Mouse (Mus musculus): ENCODE data around the gene Adamts12. TPM values are rescaled to one million over a fixed set of nuclear protein-coding genes. Genes with fewer than 3 reads are reported as not detected.

Gene Adamts12
- total and polyA plus RNA-seq, 3 experiments: not detected

GRCm38 (mm10) chr15:11042828-11043227, 21.8 kb upstream of the Adamts12 start:
- H3K4me3 ChIP-seq (ENCODE audit: control insufficient read depth in 1 of 2, insufficient read depth in 1 of 2, low read depth in 2 of 2, low read length in 2 of 2): no peak overlapping the region
- no peaks in the 10 kb centered on the region for H3K27me3 ChIP-seq (ENCODE audit: control insufficient read depth in 1 of 2, insufficient read depth in 2 of 2, low read length in 2 of 2)
- no peaks in the 10 kb centered on the region for H3K36me3 ChIP-seq (ENCODE audit: control insufficient read depth in 1 of 2, insufficient read depth in 2 of 2, low read length in 2 of 2)
- no peak for DNase-seq (ENCODE audit: low read depth, low spot score)
- no peak overlapping the region for H3K9ac ChIP-seq (ENCODE audit: control insufficient read depth, low read depth, low read length, poor library complexity, severe bottlenecking)
- TF ChIP-seq ZC3H11A (IDR thresholded peaks at IDR 0.05; ENCODE audit: low read depth, low read length) (no peak), RAD21 (IDR thresholded peaks at IDR 0.05; ENCODE audit: low read depth, low read length) (no peak), UBTF (IDR thresholded peaks at IDR 0.05; ENCODE audit: borderline replicate concordance, insufficient read depth, low read depth, low read length) (no peak), MXI1 (IDR thresholded peaks at IDR 0.05; ENCODE audit: low read depth, low read length) (no peak), TBP (IDR thresholded peaks at IDR 0.05; ENCODE audit: low read depth, low read length) (no peak), ZNF384 (IDR thresholded peaks at IDR 0.05; ENCODE audit: low read depth, low read length) (no peak)
- no peaks in the 10 kb centered on the region for H3K4me1 ChIP-seq (ENCODE audit: control insufficient read depth in 1 of 2, insufficient read depth in 2 of 2, low read length in 2 of 2)
- H3K9me3 ChIP-seq (replicated peaks; ENCODE audit: insufficient read depth, low read length): no peaks in the 10 kb centered on the region
- H3K27ac ChIP-seq (ENCODE audit: control insufficient read depth, low read depth, low read length): no peak overlapping the region
- H3K79me2 ChIP-seq (ENCODE audit: control insufficient read depth, insufficient read depth, low read length, poor library complexity): no peaks in the 10 kb centered on the region

GRCm38 (mm10) chr15:11053678-11054439, 10.7 kb upstream of the Adamts12 start:
- Histone ChIP-seq H3K27ac (ENCODE audit: control insufficient read depth, low read depth, low read length) (no peak overlapping the region), H3K27me3 (ENCODE audit: control insufficient read depth in 1 of 2, insufficient read depth in 2 of 2, low read length in 2 of 2) (no peaks in the 10 kb centered on the region), H3K79me2 (ENCODE audit: control insufficient read depth, insufficient read depth, low read length, poor library complexity) (no peaks in the 10 kb centered on the region), H3K36me3 (ENCODE audit: control insufficient read depth in 1 of 2, insufficient read depth in 2 of 2, low read length in 2 of 2) (no peaks in the 10 kb centered on the region), H3K4me3 (ENCODE audit: control insufficient read depth in 1 of 2, insufficient read depth in 1 of 2, low read depth in 2 of 2, low read length in 2 of 2) (no peak overlapping the region), H3K9me3 (replicated peaks; ENCODE audit: insufficient read depth, low read length) (no peaks in the 10 kb centered on the region; the same call in 1 of the 2 replicates), H3K4me1 (ENCODE audit: control insufficient read depth in 1 of 2, insufficient read depth in 2 of 2, low read length in 2 of 2) (no peaks in the 10 kb centered on the region), H3K9ac (ENCODE audit: control insufficient read depth, low read depth, low read length, poor library complexity, severe bottlenecking) (no peak overlapping the region)
- no peak for TF ChIP-seq TAL1 (IDR thresholded peaks at IDR 0.05; ENCODE audit: low read length)
- no peak for TF ChIP-seq SIN3A (IDR thresholded peaks at IDR 0.05; ENCODE audit: low read length)
- no peak for TF ChIP-seq GATA1 (IDR thresholded peaks at IDR 0.05; ENCODE audit: low read depth, low read length)
- no peak for DNase-seq (ENCODE audit: low read depth, low spot score)

GRCm38 (mm10) chr15:11054440-11055080, 10.0 kb upstream of the Adamts12 start:
- Histone ChIP-seq H3K4me1 (ENCODE audit: control insufficient read depth in 1 of 2, insufficient read depth in 2 of 2, low read length in 2 of 2) (no peaks in the 10 kb centered on the region), H3K79me2 (ENCODE audit: control insufficient read depth, insufficient read depth, low read length, poor library complexity) (no peaks in the 10 kb centered on the region), H3K36me3 (ENCODE audit: control insufficient read depth in 1 of 2, insufficient read depth in 2 of 2, low read length in 2 of 2) (no peaks in the 10 kb centered on the region), H3K9ac (ENCODE audit: control insufficient read depth, low read depth, low read length, poor library complexity, severe bottlenecking) (no peak overlapping the region), H3K27me3 (ENCODE audit: control insufficient read depth in 1 of 2, insufficient read depth in 2 of 2, low read length in 2 of 2) (no peaks in the 10 kb centered on the region), H3K4me3 (ENCODE audit: control insufficient read depth in 1 of 2, insufficient read depth in 1 of 2, low read depth in 2 of 2, low read length in 2 of 2) (no peak overlapping the region), H3K27ac (ENCODE audit: control insufficient read depth, low read depth, low read length) (no peak overlapping the region), H3K9me3 (replicated peaks; ENCODE audit: insufficient read depth, low read length) (no peaks in the 10 kb centered on the region; the same call in 1 of the 2 replicates)
- no peak for DNase-seq (ENCODE audit: low read depth, low spot score)
- no peak for TF ChIP-seq RCOR1 (IDR thresholded peaks at IDR 0.05; ENCODE audit: low read depth, low read length)
- no peak for TF ChIP-seq JUND (IDR thresholded peaks at IDR 0.05; ENCODE audit: low read depth, low read length)
- no peak for TF ChIP-seq MYB (IDR thresholded peaks at IDR 0.05; ENCODE audit: low read depth, low read length)
- TF ChIP-seq HCFC1 (IDR thresholded peaks at IDR 0.05; ENCODE audit: low read depth, low read length): no peak
- TF ChIP-seq SIN3A (IDR thresholded peaks at IDR 0.05; ENCODE audit: low read length): no peak
- TF ChIP-seq MAZ (IDR thresholded peaks at IDR 0.05; ENCODE audit: low read depth, low read length): no peak
- TF ChIP-seq ZKSCAN1 (IDR thresholded peaks at IDR 0.05; ENCODE audit: low read depth, low read length): no peak
- no peak for TF ChIP-seq RAD21 (IDR thresholded peaks at IDR 0.05; ENCODE audit: low read depth, low read length)
- TF ChIP-seq NRF1 (IDR thresholded peaks at IDR 0.05; ENCODE audit: insufficient read depth, low read depth, low read length, poor library complexity, severe bottlenecking): no peak
- no peak for TF ChIP-seq MXI1 (IDR thresholded peaks at IDR 0.05; ENCODE audit: low read depth, low read length)
- no peak for TF ChIP-seq TCF12 (IDR thresholded peaks at IDR 0.05; ENCODE audit: low read depth, low read length)
- no peak for TF ChIP-seq BHLHE40 (IDR thresholded peaks at IDR 0.05; ENCODE audit: borderline replicate concordance, low read depth, low read length)
- TF ChIP-seq CHD2 (IDR thresholded peaks at IDR 0.05; ENCODE audit: low read length): no peak
- no peak for TF ChIP-seq MAFK (IDR thresholded peaks at IDR 0.05; ENCODE audit: borderline replicate concordance, low read depth, low read length)
- no peak for TF ChIP-seq MYC (IDR thresholded peaks at IDR 0.05; ENCODE audit: low read depth, low read length)
- TF ChIP-seq GABPA (IDR thresholded peaks at IDR 0.05; ENCODE audit: low read depth, low read length): no peak
- no peak for TF ChIP-seq ZNF384 (IDR thresholded peaks at IDR 0.05; ENCODE audit: low read depth, low read length)
- no peak for TF ChIP-seq POLR2A (IDR thresholded peaks at IDR 0.05; ENCODE audit: control insufficient read depth in 1 of 2, insufficient read depth in 1 of 2, low read depth in 1 of 2, low read length in 2 of 2, poor library complexity in 1 of 2)

Measured in MEL (cell line).